Mouse (Mus musculus) heart, embryonic 11.5 days (tissue): ENCODE results near the gene Eya4. TPM values are rescaled to one million over a fixed set of nuclear protein-coding genes. Genes with fewer than 3 reads are reported as not detected.
A peak's percentile ranks its signal among the peaks of the same experiment; 100 is the strongest.

Experiments
- ATAC-seq: fragments of 200-750 bp; cut with Nextera tagmentation; replicated peaks from 2 replicates; pipeline ENCODE4 v1.8.0; 2017; ENCODE audit warnings: moderate library complexity; ENCODE audit not compliant: insufficient number of reproducible peaks, low FRiP score, low TSS enrichment
- H3K27ac ChIP-seq: fragments of 300-500 bp; sonication (generic); 2 replicates; pipeline ENCODE4 v1.5.1; 2014; ENCODE audit warnings: mild to moderate bottlenecking, low read depth, low read length
- H3K27me3 ChIP-seq: fragments of 300-500 bp; sonication (generic); 2 replicates; pipeline ENCODE4 v1.6.1; 2014; ENCODE audit warnings: mild to moderate bottlenecking, low read length, mixed read lengths; ENCODE audit not compliant: control insufficient read depth, insufficient read depth
- H3K36me3 ChIP-seq: fragments of 300-500 bp; sonication (generic); 2 replicates; pipeline ENCODE4 v1.6.1; 2014; ENCODE audit warnings: mild to moderate bottlenecking, low read length, moderate library complexity, mixed read lengths; ENCODE audit not compliant: control insufficient read depth, insufficient read depth
- H3K4me1 ChIP-seq: fragments of 300-500 bp; sonication (generic); 2 replicates; pipeline ENCODE4 v1.6.1; 2014; ENCODE audit warnings: low read length; ENCODE audit not compliant: control insufficient read depth, insufficient read depth
- H3K4me2 ChIP-seq: fragments of 300-500 bp; sonication (generic); 2 replicates; pipeline ENCODE4 v1.6.1; 2014; ENCODE audit warnings: mild to moderate bottlenecking, moderate library complexity
- H3K4me3 ChIP-seq: fragments of 300-500 bp; sonication (generic); 2 replicates; pipeline ENCODE4 v1.5.1; 2014; ENCODE audit warnings: low read depth, low read length
- H3K9ac ChIP-seq: fragments of 300-500 bp; sonication (generic); 2 replicates; pipeline ENCODE4 v1.6.1; 2014; ENCODE audit warnings: mild to moderate bottlenecking, low read depth, low read length, moderate library complexity
- H3K9me3 ChIP-seq: fragments of 300-500 bp; sonication (generic); replicated peaks from 2 replicates; pipeline ENCODE4 v1.6.1; 2016; ENCODE audit warnings: low read length; ENCODE audit not compliant: control insufficient read depth
- WGBS: fragments of 180-500 bp; shearing (Covaris S2); extraction: QIAGEN DNeasy Blood & Tissue Kit; methylation state at CpG from one replicate; pipeline ENCODE4 v1.1.7; 2014; ENCODE audit not compliant: insufficient replicate concordance; 5-methylcytosine and 5-hydroxymethylcytosine counted together
- polyA plus RNA-seq: library from polyadenylated mRNA; unstranded; fragments of >200 nt; fragmentation: Nextera tagmentation; extraction: Ambion mirVana; gene quantifications from 2 replicates; pipeline ENCODE4 v1.2.1, GENCODE M21; 2014

Gene Eya4
- 1.9 and 2.2 TPM in 2 replicates for polyA plus RNA-seq

- ATAC-seq, result peak; percentile 74
- no peaks in the 10 kb centered on the region for H3K9me3 ChIP-seq
- H3K9ac ChIP-seq, result peak within 1 kb of the TSS; percentile 70
- no peaks in the 10 kb centered on the region for H3K36me3 ChIP-seq
- under 1% methylated on average over 63 of the region's 79 CpGs for WGBS
- peak within 1 kb of the TSS; percentile 88 for H3K4me2 ChIP-seq
- peak within 1 kb of the TSS; percentile 23 for H3K27ac ChIP-seq
- H3K4me3 ChIP-seq, result peak within 1 kb of the TSS; percentile 61
- no peaks in the 10 kb centered on the region for H3K27me3 ChIP-seq
- no peaks in the 10 kb centered on the region for H3K4me1 ChIP-seq
Observed at GRCm38 (mm10) chr10:23350011-23350911, at the start of gene Eya4. Gene Eya4, minus strand, starts transcription at chr10:23350786.

GRCm38 (mm10) chr10:23395399-23395798, 44.8 kb upstream of the Eya4 start:
- 70% methylated on average over 3 of the region's 3 CpGs for WGBS

GRCm38 (mm10) chr10:23394556-23395245, 44.1 kb upstream of the Eya4 start:
- Histone ChIP-seq H3K27me3 (no peaks in the 10 kb centered on the region), H3K9ac (no peak overlapping the region), H3K4me3 (no peak overlapping the region), H3K27ac (no peak overlapping the region), H3K4me2 (no peak overlapping the region), H3K9me3 (no peaks in the 10 kb centered on the region), H3K4me1 (no peaks in the 10 kb centered on the region), H3K36me3 (no peaks in the 10 kb centered on the region)
- no peak for ATAC-seq
- WGBS, result 71% methylated on average over 11 of the region's 11 CpGs

More at GRCm38 (mm10) chr10:23395399-23395798, 44.8 kb upstream of the Eya4 start:
- Histone ChIP-seq H3K36me3 (no peaks in the 10 kb centered on the region), H3K9ac (no peak overlapping the region), H3K4me3 (no peak overlapping the region), H3K27me3 (no peaks in the 10 kb centered on the region), H3K4me1 (no peaks in the 10 kb centered on the region), H3K4me2 (no peak overlapping the region), H3K9me3 (no peaks in the 10 kb centered on the region), H3K27ac (no peak overlapping the region)
- ATAC-seq, result no peak

- no peak overlapping the region for H3K4me3 ChIP-seq
- H3K36me3 ChIP-seq, result no peaks in the 10 kb centered on the region
- no peaks in the 10 kb centered on the region for H3K4me1 ChIP-seq
- H3K27ac ChIP-seq, result no peak overlapping the region
- no peak for ATAC-seq
- H3K27me3 ChIP-seq, result no peaks in the 10 kb centered on the region
- 62% methylated on average over 6 of the region's 6 CpGs for WGBS
- no peaks in the 10 kb centered on the region for H3K9me3 ChIP-seq
- H3K9ac ChIP-seq, result no peak overlapping the region
- no peak overlapping the region for H3K4me2 ChIP-seq
Observed at GRCm38 (mm10) chr10:23394152-23394551, 43.6 kb upstream of the Eya4 start.

- 84% methylated on average over 6 of the region's 6 CpGs for WGBS
- H3K27me3 ChIP-seq, result no peaks in the 10 kb centered on the region
- H3K36me3 ChIP-seq, result no peaks in the 10 kb centered on the region
- H3K9ac ChIP-seq, result no peak overlapping the region
- H3K27ac ChIP-seq, result no peak overlapping the region
- H3K4me3 ChIP-seq, result no peak overlapping the region
- no peak overlapping the region for H3K4me2 ChIP-seq
- no peaks in the 10 kb centered on the region for H3K9me3 ChIP-seq
- H3K4me1 ChIP-seq, result no peaks in the 10 kb centered on the region
- no peak for ATAC-seq
Observed at GRCm38 (mm10) chr10:23363866-23364265, 13.3 kb upstream of the Eya4 start.

- Histone ChIP-seq H3K4me1 (no peaks in the 10 kb centered on the region), H3K27ac (no peak overlapping the region), H3K27me3 (no peaks in the 10 kb centered on the region), H3K36me3 (no peaks in the 10 kb centered on the region), H3K9ac (peak overlapping the region; percentile 70), H3K4me3 (peak overlapping the region; percentile 61), H3K9me3 (no peaks in the 10 kb centered on the region), H3K4me2 (peak overlapping the region; percentile 88)
- no peak for ATAC-seq
- WGBS, result under 1% methylated on average over 33 of the region's 33 CpGs
Observed at GRCm38 (mm10) chr10:23349392-23350010, 1.1 kb downstream of the Eya4 start.

- under 1% methylated on average over 22 of the region's 22 CpGs for WGBS
- H3K4me1 ChIP-seq, result no peaks in the 10 kb centered on the region
- no peaks in the 10 kb centered on the region for H3K27me3 ChIP-seq
- H3K36me3 ChIP-seq, result no peaks in the 10 kb centered on the region
- no peak overlapping the region for H3K27ac ChIP-seq
- ATAC-seq, result no peak
- no peaks in the 10 kb centered on the region for H3K9me3 ChIP-seq
- H3K9ac ChIP-seq, result peak overlapping the region; percentile 70
- H3K4me2 ChIP-seq, result peak overlapping the region; percentile 88
- H3K4me3 ChIP-seq, result peak overlapping the region; percentile 61
Observed at GRCm38 (mm10) chr10:23348893-23349391, 1.6 kb downstream of the Eya4 start.

- H3K4me3 ChIP-seq, result peak overlapping the region; percentile 61
- H3K9ac ChIP-seq, result no peak overlapping the region
- H3K9me3 ChIP-seq, result no peaks in the 10 kb centered on the region
- H3K27me3 ChIP-seq, result no peaks in the 10 kb centered on the region
- H3K4me2 ChIP-seq, result peak overlapping the region; percentile 88
- no peak overlapping the region for H3K27ac ChIP-seq
- no peak for ATAC-seq
- no peaks in the 10 kb centered on the region for H3K36me3 ChIP-seq
- H3K4me1 ChIP-seq, result no peaks in the 10 kb centered on the region
- under 1% methylated on average over 34 of the region's 34 CpGs for WGBS
Observed at GRCm38 (mm10) chr10:23348101-23348892, 2.3 kb downstream of the Eya4 start.
